Mouse (Mus musculus): ENCODE measurements around the gene Pex19. TPM values are rescaled to one million over a fixed set of nuclear protein-coding genes. Genes with fewer than 3 reads are reported as not detected.

The Pex19 gene
- 68.5 and 76.9 TPM in 2 replicates for polyA plus RNA-seq (2012; rRNA removed)

GRCm38 (mm10) chr1:172126376-172127347, at the start of gene Pex19:
Gene Pex19 (plus strand): TSS chr1:172126755.
- peak; percentile 73 for DNase-seq
- Histone ChIP-seq H3K27me3 (ENCODE audit: control insufficient read depth, insufficient read depth, low read length) (no peaks in the 10 kb centered on the region), H3K27ac (ENCODE audit: control insufficient read depth, insufficient read depth, low read length) (no peak within 1 kb of the TSS), H3K4me3 (ENCODE audit: control insufficient read depth, insufficient read depth, low read length) (peak within 1 kb of the TSS; percentile 94), H3K4me1 (replicated peaks; ENCODE audit: control insufficient read depth, insufficient read depth, low read length) (peaks cover 7% of the 10 kb centered on the region), H3K36me3 (ENCODE audit: control insufficient read depth, insufficient read depth, low read length) (peaks cover 20% of the 10 kb centered on the region)
- 1% methylated on average over 42 of the region's 42 CpGs for WGBS
- TF ChIP-seq CTCF (IDR thresholded peaks at IDR 0.05; ENCODE audit: borderline replicate concordance, control insufficient read depth, extremely low read depth, insufficient read depth, low read length, poor library complexity) (no peak), POLR2A (IDR thresholded peaks at IDR 0.05; ENCODE audit: control insufficient read depth, extremely low read depth, insufficient read depth, low read length, poor library complexity) (0 out of 2 replicates have a peak, but pooled peaks have one; percentile 30)

GRCm38 (mm10) chr1:172077981-172078380, 48.6 kb upstream of the Pex19 start:
- WGBS = 86% methylated on average over 5 of the region's 5 CpGs
- no peak overlapping the region for H3K4me3 ChIP-seq (ENCODE audit: control insufficient read depth, insufficient read depth, low read length)
- TF ChIP-seq CTCF (IDR thresholded peaks at IDR 0.05; ENCODE audit: borderline replicate concordance, control insufficient read depth, extremely low read depth, insufficient read depth, low read length, poor library complexity) (no peak), POLR2A (IDR thresholded peaks at IDR 0.05; ENCODE audit: control insufficient read depth, extremely low read depth, insufficient read depth, low read length, poor library complexity) (no peak)
- DNase-seq = no peak
- H3K27ac ChIP-seq (ENCODE audit: control insufficient read depth, insufficient read depth, low read length) = no peak overlapping the region
- peaks cover 50% of the 10 kb centered on the region for H3K36me3 ChIP-seq (ENCODE audit: control insufficient read depth, insufficient read depth, low read length)
- H3K4me1 ChIP-seq (replicated peaks; ENCODE audit: control insufficient read depth, insufficient read depth, low read length) = no peaks in the 10 kb centered on the region
- H3K27me3 ChIP-seq (ENCODE audit: control insufficient read depth, insufficient read depth, low read length) = no peaks in the 10 kb centered on the region

- H3K4me3 ChIP-seq (ENCODE audit: control insufficient read depth, insufficient read depth, low read length) = peak within 1 kb of the TSS; percentile 96
- peak; percentile 91 for DNase-seq
- peak within 1 kb of the TSS; percentile 91 for H3K27ac ChIP-seq (ENCODE audit: control insufficient read depth, insufficient read depth, low read length)
- 0 out of 2 replicates have a peak, but pooled peaks have one; percentile 37 for TF ChIP-seq CTCF (IDR thresholded peaks at IDR 0.05; ENCODE audit: borderline replicate concordance, control insufficient read depth, extremely low read depth, insufficient read depth, low read length, poor library complexity)
- peak; percentile 54; the same call in 1 of the 2 replicates for TF ChIP-seq POLR2A (IDR thresholded peaks at IDR 0.05; ENCODE audit: control insufficient read depth, extremely low read depth, insufficient read depth, low read length, poor library complexity)
- WGBS = under 1% methylated on average over 40 of the region's 40 CpGs
- peaks cover 15% of the 10 kb centered on the region for H3K36me3 ChIP-seq (ENCODE audit: control insufficient read depth, insufficient read depth, low read length)
- peaks cover 4% of the 10 kb centered on the region; the same call in 1 of the 2 replicates for H3K4me1 ChIP-seq (replicated peaks; ENCODE audit: control insufficient read depth, insufficient read depth, low read length)
- no peaks in the 10 kb centered on the region for H3K27me3 ChIP-seq (ENCODE audit: control insufficient read depth, insufficient read depth, low read length)
These were observed 44.3 kb upstream of the Pex19 start, which contains the start of the genes Copa and Ncstn for GRCm38 (mm10) chr1:172082101-172082898. Gene Copa (plus strand): TSS chr1:172082529. Gene Ncstn (minus strand): TSS chr1:172082795.

- no peak for TF ChIP-seq POLR2A (IDR thresholded peaks at IDR 0.05; ENCODE audit: control insufficient read depth, extremely low read depth, insufficient read depth, low read length, poor library complexity)
- no peak for TF ChIP-seq CTCF (IDR thresholded peaks at IDR 0.05; ENCODE audit: borderline replicate concordance, control insufficient read depth, extremely low read depth, insufficient read depth, low read length, poor library complexity)
- H3K36me3 ChIP-seq (ENCODE audit: control insufficient read depth, insufficient read depth, low read length) = peaks cover 20% of the 10 kb centered on the region
- 1% methylated on average over 24 of the region's 24 CpGs for WGBS
- H3K27me3 ChIP-seq (ENCODE audit: control insufficient read depth, insufficient read depth, low read length) = no peaks in the 10 kb centered on the region
- H3K27ac ChIP-seq (ENCODE audit: control insufficient read depth, insufficient read depth, low read length) = peak overlapping the region; percentile 0; the same call in 1 of the 2 replicates
- H3K4me3 ChIP-seq (ENCODE audit: control insufficient read depth, insufficient read depth, low read length) = peak overlapping the region; percentile 96
- no peak for DNase-seq
- H3K4me1 ChIP-seq (replicated peaks; ENCODE audit: control insufficient read depth, insufficient read depth, low read length) = peaks cover 4% of the 10 kb centered on the region; the same call in 1 of the 2 replicates
These were observed 43.6 kb upstream of the Pex19 start for GRCm38 (mm10) chr1:172082899-172083445.

- no peak overlapping the region for H3K27ac ChIP-seq (ENCODE audit: control insufficient read depth, insufficient read depth, low read length)
- no peak for TF ChIP-seq POLR2A (IDR thresholded peaks at IDR 0.05; ENCODE audit: control insufficient read depth, extremely low read depth, insufficient read depth, low read length, poor library complexity)
- no peak for TF ChIP-seq CTCF (IDR thresholded peaks at IDR 0.05; ENCODE audit: borderline replicate concordance, control insufficient read depth, extremely low read depth, insufficient read depth, low read length, poor library complexity)
- no peak for DNase-seq
- H3K27me3 ChIP-seq (ENCODE audit: control insufficient read depth, insufficient read depth, low read length) = no peaks in the 10 kb centered on the region
- H3K4me1 ChIP-seq (replicated peaks; ENCODE audit: control insufficient read depth, insufficient read depth, low read length) = no peaks in the 10 kb centered on the region
- peaks cover 77% of the 10 kb centered on the region for H3K36me3 ChIP-seq (ENCODE audit: control insufficient read depth, insufficient read depth, low read length)
- WGBS = 92% methylated on average over 3 of the region's 3 CpGs
- no peak overlapping the region for H3K4me3 ChIP-seq (ENCODE audit: control insufficient read depth, insufficient read depth, low read length)
These were observed 33.0 kb upstream of the Pex19 start for GRCm38 (mm10) chr1:172093522-172093921.

All from thymus, adult 2 months (tissue).